Mouse (Mus musculus) olfactory bulb, adult 2 months (tissue): ENCODE measurements around the gene Triap1.

ENCODE experiments used
- CTCF ChIP-seq: fragments of 200-500 bp; IDR thresholded peaks from 2 replicates; pipeline ENCODE4 v1.5.1; 2012; ENCODE audit warnings: low read depth, mild to moderate bottlenecking, low read length, moderate library complexity; ENCODE audit not compliant: insufficient read depth
- POLR2A ChIP-seq: fragments of 200-500 bp; IDR thresholded peaks from 2 replicates; pipeline ENCODE4 v1.6.1; 2012; ENCODE audit warnings: mild to moderate bottlenecking, low read depth, low read length, moderate library complexity; ENCODE audit not compliant: insufficient read depth

DNA sequence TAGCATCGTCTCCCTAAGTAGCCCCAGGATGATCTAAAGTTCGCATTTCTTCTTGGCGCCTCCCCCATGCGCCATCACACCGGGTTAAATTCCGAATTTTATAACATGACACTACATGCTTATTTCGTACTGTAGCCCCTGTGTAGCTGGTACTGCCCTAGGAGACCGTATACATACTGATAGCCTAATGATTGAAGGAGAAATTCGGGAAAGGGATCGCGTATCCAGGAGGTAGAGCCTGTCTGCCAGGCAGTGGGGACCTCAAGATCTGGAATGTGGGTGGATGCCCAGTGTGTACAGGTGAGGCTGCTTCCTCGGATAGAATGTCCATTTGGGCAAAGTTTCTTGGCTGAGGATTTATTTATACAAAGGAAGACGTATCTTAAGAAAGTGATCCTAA lies 39.4 kb upstream of the Triap1 start:
- TF ChIP-seq CTCF: no peak
- TF ChIP-seq POLR2A: no peak
